ENCODE assay signal across 8 mouse cellular contexts in genomic region chr2:157367184-157367893, GRCm38 (mm10). TPM values are rescaled to one million over a fixed set of nuclear protein-coding genes. Genes with fewer than 3 reads are reported as not detected.
DNase-seq lines count a peak whose midpoint lies in the region; ATAC-seq lines count a peak whose summit lies in the region.

Gene Manbal (plus strand): TSS chr2:157367594.

- 5% methylated on average over 42 of the region's 42 CpGs for WGBS in forebrain, embryonic 11.5 days
- WGBS in heart, embryonic 16.5 days: 4% methylated on average over 42 of the region's 42 CpGs
- 4% methylated on average over 42 of the region's 42 CpGs for WGBS in liver, embryonic 15.5 days (ENCODE audit: insufficient replicate concordance)
- 4% methylated on average over 42 of the region's 42 CpGs for WGBS in neural tube, embryonic 12.5 days

- peak; percentile 90 for ATAC-seq in forebrain, embryonic 11.5 days (replicated peaks; ENCODE audit: low FRiP score)
- peak; percentile 89 for ATAC-seq in heart, embryonic 16.5 days (replicated peaks; ENCODE audit: extremely low read depth, insufficient read depth, low FRiP score)
- peak; percentile 95 for ATAC-seq in liver, embryonic 15.5 days (ENCODE audit: insufficient read depth)
- peak; percentile 92 for ATAC-seq in neural tube, embryonic 12.5 days (ENCODE audit: low FRiP score, low read depth)

- no peaks in the 10 kb centered on the region; the same call in 1 of the 2 replicates for H3K36me3 ChIP-seq in forebrain, embryonic 11.5 days (ENCODE audit: control insufficient read depth, insufficient read depth, low read length)
- H3K36me3 ChIP-seq in heart, embryonic 16.5 days (ENCODE audit: control insufficient read depth, insufficient read depth): no peaks in the 10 kb centered on the region
- H3K36me3 ChIP-seq in liver, embryonic 15.5 days (replicated peaks): no peaks in the 10 kb centered on the region
- H3K36me3 ChIP-seq in neural tube, embryonic 12.5 days: no peaks in the 10 kb centered on the region

- peak within 1 kb of the TSS; percentile 71 for H3K4me3 ChIP-seq in forebrain, embryonic 11.5 days (ENCODE audit: low read depth, low read length)
- H3K4me3 ChIP-seq in heart, embryonic 16.5 days (ENCODE audit: low read length): peak within 1 kb of the TSS; percentile 81
- H3K4me3 ChIP-seq in liver, embryonic 15.5 days (replicated peaks): peak within 1 kb of the TSS; percentile 75
- peak within 1 kb of the TSS; percentile 81 for H3K4me3 ChIP-seq in neural tube, embryonic 12.5 days

- DNase-seq in CD8-positive naive resting alpha-beta T cell, adult 2 months (ENCODE audit: low read depth in 2 of 2, low spot score in 2 of 2): peak; percentile 95
- peak; percentile 77 for DNase-seq in c-Kit-positive CD71-negative TER-119-negative erythroid progenitor cells, embryonic 14.5 days (ENCODE audit: low read depth)
- DNase-seq in forebrain, embryonic 11.5 days (ENCODE audit: low spot score): peak; percentile 96
- DNase-seq in kidney, postnatal 36 days: peak; percentile 96 to 98
- peak; percentile 74 for DNase-seq in telencephalon, adult 2 months (ENCODE audit: low read depth, low spot score)

- H3K27ac ChIP-seq in forebrain, embryonic 11.5 days (ENCODE audit: low read depth, low read length): peak within 1 kb of the TSS; percentile 82
- peak within 1 kb of the TSS; percentile 88 for H3K27ac ChIP-seq in heart, embryonic 16.5 days (ENCODE audit: low read length)
- H3K27ac ChIP-seq in liver, embryonic 15.5 days (replicated peaks): peak within 1 kb of the TSS; percentile 96
- peak within 1 kb of the TSS; percentile 75 for H3K27ac ChIP-seq in neural tube, embryonic 12.5 days

- no peaks in the 10 kb centered on the region for H3K27me3 ChIP-seq in forebrain, embryonic 11.5 days (ENCODE audit: control insufficient read depth, insufficient read depth, low read length)
- H3K27me3 ChIP-seq in heart, embryonic 16.5 days (ENCODE audit: control insufficient read depth, insufficient read depth, low read length): no peaks in the 10 kb centered on the region
- H3K27me3 ChIP-seq in liver, embryonic 15.5 days: no peaks in the 10 kb centered on the region; the same call in 1 of the 2 replicates
- H3K27me3 ChIP-seq in neural tube, embryonic 12.5 days (replicated peaks): no peaks in the 10 kb centered on the region

- peak within 1 kb of the TSS; percentile 91 for H3K4me2 ChIP-seq in forebrain, embryonic 11.5 days (ENCODE audit: low read depth, low read length, severe bottlenecking)
- peak within 1 kb of the TSS; percentile 82 for H3K4me2 ChIP-seq in heart, embryonic 16.5 days (ENCODE audit: low read depth, low read length)
- H3K4me2 ChIP-seq in liver, embryonic 15.5 days: peak within 1 kb of the TSS; percentile 79
- H3K4me2 ChIP-seq in neural tube, embryonic 12.5 days (replicated peaks): peak within 1 kb of the TSS; percentile 90

- peak within 1 kb of the TSS; percentile 98 for H3K9ac ChIP-seq in forebrain, embryonic 11.5 days (ENCODE audit: low read length)
- H3K9ac ChIP-seq in heart, embryonic 16.5 days (ENCODE audit: low read length): peak within 1 kb of the TSS; percentile 94
- H3K9ac ChIP-seq in liver, embryonic 15.5 days: peak within 1 kb of the TSS; percentile 82
- peak within 1 kb of the TSS; percentile 87 for H3K9ac ChIP-seq in neural tube, embryonic 12.5 days

- H3K9me3 ChIP-seq in forebrain, embryonic 11.5 days (ENCODE audit: control insufficient read depth, low read length): no peaks in the 10 kb centered on the region
- no peaks in the 10 kb centered on the region for H3K9me3 ChIP-seq in heart, embryonic 16.5 days (replicated peaks; ENCODE audit: control insufficient read depth, low read length)
- H3K9me3 ChIP-seq in liver, embryonic 15.5 days (replicated peaks): no peaks in the 10 kb centered on the region
- H3K9me3 ChIP-seq in neural tube, embryonic 12.5 days: no peaks in the 10 kb centered on the region

- no peaks in the 10 kb centered on the region; the same call in none of the 2 replicates for H3K4me1 ChIP-seq in forebrain, embryonic 11.5 days (replicated peaks; ENCODE audit: control insufficient read depth, insufficient read depth, low read length)
- peaks cover 20% of the 10 kb centered on the region for H3K4me1 ChIP-seq in heart, embryonic 16.5 days (ENCODE audit: control insufficient read depth, insufficient read depth, low read length)
- H3K4me1 ChIP-seq in liver, embryonic 15.5 days (replicated peaks): peaks cover 15% of the 10 kb centered on the region
- peaks cover 13% of the 10 kb centered on the region for H3K4me1 ChIP-seq in neural tube, embryonic 12.5 days

RNA-seq across cellular contexts. Expression of gene Manbal, which starts in this region (rescaled TPM):
- 31.0 and 34.8 TPM in 2 replicates for polyA plus RNA-seq in forebrain, embryonic 11.5 days (2014; fragmentation: Nextera tagmentation; extraction: Ambion mirVana)
- polyA plus RNA-seq in heart, embryonic 16.5 days (2015; fragmentation: Nextera tagmentation; extraction: Ambion mirVana): 54.0 and 61.7 TPM in 2 replicates
- 21.8 and 22.3 TPM in 2 replicates for polyA plus RNA-seq in liver, embryonic 15.5 days (2015; fragmentation: Nextera tagmentation; extraction: Ambion mirVana)
- polyA plus RNA-seq in neural tube, embryonic 12.5 days (2016; fragmentation: Nextera tagmentation; extraction: Ambion mirVana): 76.8 and 79.0 TPM in 2 replicates

Comparison
In these comparisons a context has a peak if more than half of its experiments do, and no peak if none do; other contexts are left out.
1. Peak in every context shown above with its lines: DNase-seq, ATAC-seq, H3K4me3 ChIP-seq and H3K27ac ChIP-seq.